Mouse (Mus musculus) neural tube, embryonic 14.5 days (tissue): ENCODE data around the gene Hck. TPM values are rescaled to one million over a fixed set of nuclear protein-coding genes. Genes with fewer than 3 reads are reported as not detected.

Source experiments
- ATAC-seq: fragments of 200-750 bp; cut with Nextera tagmentation; 2 replicates; pipeline ENCODE4 v1.8.0; 2017; ENCODE audit warnings: low read depth, mild to moderate bottlenecking, moderate TSS enrichment, moderate library complexity
- H3K27ac ChIP-seq: fragments of 300-500 bp; sonication (generic); 2 replicates; pipeline ENCODE4 v1.5.1; 2014; ENCODE audit warnings: low read depth, mild to moderate bottlenecking, control low read depth, low read length, moderate library complexity, mixed read lengths
- H3K27me3 ChIP-seq: fragments of 300-500 bp; sonication (generic); 2 replicates; pipeline ENCODE4 v1.6.1; 2014; ENCODE audit warnings: low read length; ENCODE audit not compliant: control insufficient read depth, insufficient read depth
- H3K36me3 ChIP-seq: fragments of 300-500 bp; sonication (generic); 2 replicates; pipeline ENCODE4 v1.6.1; 2014; ENCODE audit warnings: low read length, mixed read lengths; ENCODE audit not compliant: control insufficient read depth, insufficient read depth
- H3K4me1 ChIP-seq: fragments of 300-500 bp; sonication (generic); 2 replicates; pipeline ENCODE4 v1.6.1; 2014; ENCODE audit warnings: low read length; ENCODE audit not compliant: control insufficient read depth, insufficient read depth
- H3K4me2 ChIP-seq: fragments of 300-500 bp; sonication (generic); 2 replicates; pipeline ENCODE4 v1.6.1; 2014; ENCODE audit warnings: mild to moderate bottlenecking, low read depth, low read length, control low read depth
- H3K4me3 ChIP-seq: fragments of 300-500 bp; sonication (generic); 2 replicates; pipeline ENCODE4 v1.5.1; 2014; ENCODE audit warnings: low read depth, low read length, control low read depth, mixed read lengths
- H3K9ac ChIP-seq: fragments of 300-500 bp; sonication (generic); replicated peaks from 2 replicates; pipeline ENCODE4 v1.6.1; 2014; ENCODE audit warnings: low read depth, mild to moderate bottlenecking, control low read depth, low read length, mixed read lengths
- H3K9me3 ChIP-seq: fragments of 300-500 bp; sonication (generic); 2 replicates; pipeline ENCODE4 v1.6.1; 2016; ENCODE audit warnings: low read length; ENCODE audit not compliant: control insufficient read depth
- WGBS: fragments of 180-500 bp; shearing (Covaris S2); extraction: QIAGEN DNeasy Blood & Tissue Kit; methylation state at CpG from one replicate; pipeline ENCODE4 v1.1.7; 2014; 5-methylcytosine and 5-hydroxymethylcytosine counted together
- polyA plus RNA-seq: library from polyadenylated mRNA; unstranded; fragments of >200 nt; fragmentation: Nextera tagmentation; extraction: Ambion mirVana; gene quantifications from 2 replicates; pipeline ENCODE4 v1.2.1, GENCODE M21; 2014

Hck gene
- 1.0 and 2.5 TPM in 2 replicates for polyA plus RNA-seq

DNA sequence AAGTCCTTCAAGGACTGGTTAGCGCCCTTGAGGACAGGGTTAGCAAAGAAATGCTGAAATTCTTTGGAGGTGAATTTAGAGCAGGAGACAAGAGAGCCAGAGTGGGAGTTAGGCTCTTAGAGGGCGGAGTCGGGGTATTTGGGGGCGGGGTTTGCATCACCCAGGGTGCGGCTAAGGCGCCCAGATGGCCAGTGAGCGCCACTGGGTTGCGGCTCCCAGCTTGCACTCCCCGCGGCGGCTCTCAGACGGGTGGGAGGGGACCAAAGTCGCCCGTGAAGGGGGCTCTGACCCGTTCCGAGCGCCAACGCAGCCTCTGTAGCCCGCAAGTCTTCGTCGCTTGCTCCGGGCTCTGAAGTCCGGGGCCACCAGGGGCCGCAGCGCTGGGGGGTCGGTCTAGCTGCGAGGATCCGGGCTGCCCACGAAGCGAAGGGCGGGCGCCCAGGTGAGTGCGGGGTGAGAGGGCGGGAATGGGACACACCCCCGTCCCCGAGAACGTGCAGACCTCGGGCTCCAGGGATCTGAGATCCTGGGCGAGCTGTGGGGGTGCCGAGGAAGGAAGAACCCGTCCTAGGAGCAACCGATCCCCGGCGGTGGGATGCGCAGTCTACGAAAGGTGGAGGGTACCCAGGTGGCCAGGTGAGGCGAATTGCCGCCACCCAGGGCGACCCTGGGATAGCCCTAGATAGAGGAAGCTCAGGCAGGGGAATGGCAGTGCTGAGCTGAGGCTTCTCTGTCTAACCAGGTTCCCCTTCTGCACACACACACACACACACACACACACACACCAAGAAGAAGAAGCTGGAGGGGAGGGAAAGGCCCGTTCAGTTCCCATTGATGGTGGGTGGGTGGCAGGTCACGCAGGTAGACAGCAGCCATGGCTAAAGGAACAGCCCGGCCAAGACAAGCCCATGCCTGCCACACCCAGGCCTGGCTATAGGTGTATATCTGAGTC lies at the start of gene Hck:
Gene Hck, plus strand, starts transcription at position 156 of the 952 bp plus-strand sequence.
- 2% methylated on average over 52 of the region's 52 CpGs for WGBS
- H3K27me3 ChIP-seq = peaks cover 13% of the 10 kb centered on the region
- no peak; the same call in 1 of the 2 replicates for ATAC-seq

DNA sequence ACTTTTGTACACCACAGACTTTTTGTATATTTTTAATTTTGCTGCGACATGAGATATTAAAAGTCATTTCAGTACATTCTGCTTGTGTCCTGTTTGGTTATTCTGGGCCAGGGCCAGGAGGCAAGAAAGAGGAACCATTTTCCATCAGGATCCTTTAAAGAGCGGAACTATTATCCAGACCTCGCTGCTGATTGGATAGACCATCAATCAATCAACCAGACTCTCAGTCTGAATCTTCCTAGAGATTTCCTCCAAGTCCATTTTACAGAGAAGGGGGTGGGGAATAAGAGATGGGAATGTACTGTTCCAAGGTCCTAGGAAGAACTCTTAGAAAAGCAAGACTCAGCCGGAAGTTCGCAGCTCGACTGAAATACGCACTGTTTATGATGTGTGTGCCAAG lies 48.1 kb upstream of the Hck start:
- no peak for ATAC-seq
- Histone ChIP-seq H3K27ac (no peak overlapping the region), H3K4me1 (0 out of 2 replicates have a peak, but pooled peaks cover 3% of the 10 kb centered on the region), H3K9me3 (no peaks in the 10 kb centered on the region), H3K27me3 (no peaks in the 10 kb centered on the region), H3K9ac (no peak overlapping the region), H3K4me2 (no peak overlapping the region), H3K4me3 (no peak overlapping the region), H3K36me3 (no peaks in the 10 kb centered on the region; the same call in 1 of the 2 replicates)
- 83% methylated on average over 7 of the region's 7 CpGs for WGBS

More for the DNA sequence above, at the start of gene Hck:
- Histone ChIP-seq H3K27ac (no peak within 1 kb of the TSS), H3K4me2 (peak within 1 kb of the TSS; percentile 62), H3K9me3 (no peaks in the 10 kb centered on the region), H3K9ac (peak within 1 kb of the TSS; percentile 48), H3K36me3 (no peaks in the 10 kb centered on the region), H3K4me1 (peaks cover 4% of the 10 kb centered on the region; the same call in 1 of the 2 replicates), H3K4me3 (peak within 1 kb of the TSS; percentile 34)

DNA sequence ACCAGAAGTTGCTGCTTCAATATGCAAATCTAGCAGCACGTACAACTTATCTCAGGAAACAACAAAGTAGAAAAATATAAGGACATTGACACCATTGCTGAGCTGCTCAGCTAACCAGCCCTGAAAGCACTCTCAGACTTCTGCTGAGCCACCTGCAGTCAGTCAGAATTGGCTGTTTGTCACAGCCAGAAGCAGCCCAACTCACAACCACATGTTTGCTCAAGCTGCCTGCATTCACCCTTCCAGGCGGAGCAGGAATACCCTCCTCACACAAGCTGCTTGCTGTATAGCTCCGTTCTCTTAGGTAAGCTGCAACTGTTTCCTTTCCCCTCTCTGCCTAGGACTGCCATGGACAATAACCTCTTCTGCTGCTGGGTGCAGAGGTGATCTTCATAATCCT lies 44.9 kb upstream of the Hck start:
- Histone ChIP-seq H3K27ac (no peak overlapping the region), H3K9ac (no peak overlapping the region), H3K4me3 (no peak overlapping the region), H3K27me3 (no peaks in the 10 kb centered on the region), H3K36me3 (no peaks in the 10 kb centered on the region), H3K9me3 (no peaks in the 10 kb centered on the region), H3K4me2 (no peak overlapping the region), H3K4me1 (0 out of 2 replicates have a peak, but pooled peaks cover 3% of the 10 kb centered on the region)
- no peak for ATAC-seq
- 61% methylated on average over 3 of the region's 3 CpGs for WGBS

DNA sequence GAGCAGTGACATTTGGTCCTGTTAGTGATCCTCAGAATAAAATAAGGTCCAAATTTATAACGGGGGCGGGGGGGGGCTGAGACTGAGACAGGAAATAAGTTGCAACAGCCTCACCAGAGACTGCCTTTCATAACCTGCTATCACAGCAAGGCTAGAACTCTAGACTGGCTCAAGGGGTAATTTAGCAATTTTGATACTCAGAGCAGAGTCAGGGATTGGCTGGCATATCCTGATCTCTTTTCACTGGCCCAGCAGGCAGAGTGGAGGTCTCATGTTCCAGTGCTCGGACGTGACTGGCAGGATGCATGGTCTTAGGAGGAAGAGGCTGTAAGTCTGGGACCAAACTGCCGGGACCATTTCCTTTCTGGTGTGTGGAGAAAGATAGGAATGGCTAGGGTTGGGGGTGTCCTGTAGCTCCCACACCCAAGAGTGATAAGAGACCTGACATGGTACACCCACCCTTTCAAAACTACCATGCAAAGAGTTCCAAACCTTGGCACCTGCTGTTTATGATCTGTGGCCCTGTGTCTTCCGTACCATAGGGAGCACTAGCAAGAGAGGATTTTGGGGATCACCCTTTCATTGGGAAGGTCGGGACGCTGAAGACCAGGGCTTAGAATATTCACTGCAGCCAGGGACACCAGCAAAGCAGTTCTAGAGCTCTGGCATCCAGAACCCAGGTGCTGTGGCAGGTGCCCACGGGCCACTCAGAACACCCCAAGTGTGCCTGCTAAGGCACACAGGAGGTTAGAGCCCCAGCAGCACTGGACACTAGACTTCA lies 43.9 kb upstream of the Hck start:
- Histone ChIP-seq H3K4me3 (no peak overlapping the region), H3K9ac (no peak overlapping the region), H3K9me3 (no peaks in the 10 kb centered on the region), H3K27me3 (no peaks in the 10 kb centered on the region), H3K27ac (no peak overlapping the region), H3K4me2 (no peak overlapping the region), H3K36me3 (no peaks in the 10 kb centered on the region), H3K4me1 (0 out of 2 replicates have a peak, but pooled peaks cover 3% of the 10 kb centered on the region)
- no peak for ATAC-seq
- whole genome bisulfite sequencing = 72% methylated on average over 9 of the region's 9 CpGs

DNA sequence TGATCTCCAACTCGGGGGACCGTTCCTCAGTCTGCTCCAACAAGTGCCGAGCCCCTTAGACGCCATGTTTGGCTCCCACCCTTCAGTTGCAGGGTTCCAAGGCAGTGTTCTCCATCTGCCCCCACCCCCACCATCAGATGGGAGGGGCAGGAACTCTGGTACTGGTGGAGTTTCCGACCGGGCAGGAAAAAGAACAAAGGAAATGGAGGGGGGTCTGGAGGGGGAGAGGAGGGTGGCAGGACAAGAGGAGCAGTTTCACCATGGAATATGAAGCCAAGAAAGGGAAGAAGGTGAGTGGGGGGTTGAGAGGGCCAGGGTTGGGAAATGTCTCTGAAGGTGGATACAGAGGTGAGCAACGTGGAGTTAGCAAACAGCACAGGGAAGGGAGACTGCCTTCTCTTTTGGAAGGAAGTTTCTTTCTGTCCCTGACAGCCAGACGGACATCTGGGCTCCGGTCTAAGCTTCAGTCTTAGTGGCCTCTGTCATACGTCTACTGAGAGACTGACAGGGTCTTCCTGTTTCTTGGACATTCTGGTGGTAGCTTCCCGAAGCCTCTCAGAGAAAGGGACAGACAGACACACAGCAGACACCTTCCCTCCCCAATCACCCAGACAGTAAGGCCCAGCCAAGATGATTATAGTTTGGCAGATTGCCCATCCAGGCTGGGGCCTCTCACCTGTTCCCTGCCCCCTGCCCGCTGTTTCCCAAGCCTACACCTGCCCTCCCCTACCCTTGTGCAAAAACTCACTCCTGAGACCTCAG lies 42.3 kb upstream of the Hck start, which contains the start of gene Ccm2l:
Gene Ccm2l, plus strand, starts transcription at position 209 of the 762 bp plus-strand sequence.
- Histone ChIP-seq H3K27me3 (peaks cover 9% of the 10 kb centered on the region), H3K36me3 (no peaks in the 10 kb centered on the region), H3K9me3 (no peaks in the 10 kb centered on the region), H3K4me1 (0 out of 2 replicates have a peak, but pooled peaks cover 3% of the 10 kb centered on the region), H3K27ac (no peak within 1 kb of the TSS), H3K4me2 (no peak within 1 kb of the TSS), H3K4me3 (no peak within 1 kb of the TSS), H3K9ac (no peak within 1 kb of the TSS)
- WGBS = 59% methylated on average over 12 of the region's 12 CpGs
- no peak for ATAC-seq

GRCm38 (mm10) chr2:153066991-153067390 lies 41.3 kb upstream of the Hck start:
- Histone ChIP-seq H3K4me1 (0 out of 2 replicates have a peak, but pooled peaks cover 3% of the 10 kb centered on the region), H3K9me3 (no peaks in the 10 kb centered on the region), H3K9ac (no peak overlapping the region), H3K4me3 (no peak overlapping the region), H3K27ac (no peak overlapping the region), H3K27me3 (peaks cover 19% of the 10 kb centered on the region), H3K36me3 (no peaks in the 10 kb centered on the region), H3K4me2 (no peak overlapping the region)
- ATAC-seq = no peak
- 35% methylated on average over 6 of the region's 6 CpGs for WGBS

GRCm38 (mm10) chr2:153070762-153071490 lies 37.3 kb upstream of the Hck start:
- H3K27ac ChIP-seq = no peak overlapping the region
- WGBS = 8% methylated on average over 23 of the region's 23 CpGs
- no peaks in the 10 kb centered on the region for H3K4me1 ChIP-seq
- H3K4me3 ChIP-seq = no peak overlapping the region
- H3K36me3 ChIP-seq = no peaks in the 10 kb centered on the region
- peaks cover 28% of the 10 kb centered on the region for H3K27me3 ChIP-seq
- H3K9me3 ChIP-seq = no peaks in the 10 kb centered on the region
- no peak overlapping the region for H3K4me2 ChIP-seq
- no peak overlapping the region for H3K9ac ChIP-seq
- peak; percentile 7; the same call in 1 of the 2 replicates for ATAC-seq
